Mouse (Mus musculus): ENCODE measurements at regions not wholly inside any gene's neighbourhood (a gene's known extent, or its start where the extent isn't known, plus 50 kb on each side); places are given as distances from the start of the nearest gene placed in this dataset.

DNA sequence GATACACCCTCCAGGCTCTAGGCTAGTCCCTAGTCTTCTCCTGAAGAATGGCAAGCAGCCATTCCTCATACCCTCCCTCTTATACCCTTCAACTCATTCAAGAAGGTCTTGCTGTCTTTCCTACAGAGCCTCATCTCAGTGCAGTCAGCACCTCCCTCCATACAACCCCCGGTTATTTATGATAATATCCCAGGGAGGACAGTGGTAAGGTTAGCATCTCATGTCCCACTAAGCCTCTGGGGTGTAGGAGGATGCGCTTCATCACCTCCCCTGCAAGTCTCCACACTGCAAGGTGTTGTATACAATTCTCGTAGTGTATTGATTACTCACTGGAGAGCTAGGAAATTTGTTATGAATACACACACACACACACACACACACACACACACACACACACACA lies 80.2 kb upstream of the Shisa6 start:
- no peak for DNase-seq (ENCODE audit: extremely low spot score in 1 of 2, low spot score in 1 of 2)

DNA sequence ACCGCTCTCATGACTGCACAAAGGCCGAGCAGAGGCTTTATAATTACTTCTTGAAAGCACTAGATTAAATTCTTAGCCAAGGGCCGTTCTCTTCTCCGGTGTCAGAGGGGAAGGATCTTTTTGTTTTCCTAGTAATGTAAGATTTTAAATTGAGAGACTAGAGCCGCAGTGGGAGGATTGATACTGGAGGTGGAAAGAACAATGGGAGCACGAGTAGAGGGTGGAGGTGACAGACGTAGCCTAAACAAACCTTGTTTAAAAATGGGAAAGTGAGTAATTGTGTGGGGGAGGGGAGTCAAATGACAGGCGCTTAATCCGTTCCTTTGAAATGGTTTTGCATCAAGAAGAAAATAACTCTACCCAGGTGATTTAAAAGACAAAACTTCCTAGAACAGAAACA lies 80.9 kb upstream of the Shisa6 start:
- no peak for DNase-seq (ENCODE audit: extremely low spot score in 1 of 2, low spot score in 1 of 2)

DNA sequence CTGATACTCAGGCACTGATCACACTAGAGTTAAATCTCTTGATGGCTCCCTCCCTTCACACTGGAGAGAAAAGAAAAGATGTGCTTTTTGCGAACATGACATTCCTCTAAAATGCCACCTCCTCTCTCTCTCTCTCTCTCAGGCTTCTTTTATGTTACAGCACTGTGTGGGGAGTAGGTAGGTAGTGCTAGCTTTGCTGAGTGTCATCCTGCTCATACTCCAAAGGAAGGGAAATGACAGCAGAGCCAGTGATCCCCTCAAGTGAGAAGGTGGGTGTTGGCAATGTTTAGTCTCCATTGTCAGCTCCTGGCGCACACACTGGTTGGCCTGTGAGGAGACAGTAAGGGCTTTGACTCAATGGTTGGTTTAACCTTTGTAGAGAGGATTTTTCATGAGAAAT lies 84.0 kb upstream of the Shisa6 start:
- peak in 1 of 2 experiments; percentile 41 for DNase-seq (ENCODE audit: extremely low spot score in 1 of 2, low spot score in 1 of 2)

DNA sequence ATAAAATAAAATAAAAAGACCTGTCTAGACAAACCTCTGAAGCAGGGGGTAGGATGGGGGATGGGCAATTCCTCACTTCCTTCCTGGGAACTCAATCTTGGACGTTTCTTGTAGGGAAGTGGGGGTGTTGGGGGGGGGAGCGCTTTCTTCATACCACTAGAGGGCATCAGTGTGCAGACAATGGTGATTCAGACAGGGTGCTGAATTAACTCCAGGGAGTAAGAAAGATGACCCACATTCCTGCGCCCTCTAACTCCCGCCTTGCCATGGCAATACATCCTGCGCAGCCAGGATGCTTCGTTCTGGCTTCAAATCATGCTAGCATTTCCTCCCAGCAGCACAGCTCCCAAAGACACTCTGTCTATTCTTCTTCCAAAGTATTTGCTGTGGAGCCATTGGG lies 87.4 kb upstream of the Shisa6 start:
- peak in 1 of 2 experiments; percentile 42 for DNase-seq (ENCODE audit: extremely low spot score in 1 of 2, low spot score in 1 of 2)

DNA sequence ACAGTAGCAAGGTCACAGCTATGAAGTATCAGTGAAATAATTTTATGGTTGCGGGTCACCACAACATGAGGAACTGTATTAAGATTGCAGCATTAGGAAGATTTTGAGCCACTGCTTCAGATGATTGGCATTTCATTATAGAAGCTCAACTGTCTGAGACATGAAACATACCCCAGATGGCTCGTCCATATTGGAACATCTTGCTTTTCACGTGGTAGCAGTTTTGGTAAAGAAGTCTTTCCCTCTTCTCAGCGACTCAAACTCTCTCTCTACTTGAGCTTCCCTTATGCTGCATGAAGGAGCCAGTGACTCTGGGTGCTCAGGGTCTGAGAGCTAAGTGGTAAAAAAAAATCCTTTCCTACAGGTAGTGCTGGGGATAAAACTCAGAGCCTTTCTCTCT lies 99.7 kb upstream of the Shisa6 start:
- DNase-seq (ENCODE audit: extremely low spot score in 1 of 2, low spot score in 1 of 2), result no peak

DNA sequence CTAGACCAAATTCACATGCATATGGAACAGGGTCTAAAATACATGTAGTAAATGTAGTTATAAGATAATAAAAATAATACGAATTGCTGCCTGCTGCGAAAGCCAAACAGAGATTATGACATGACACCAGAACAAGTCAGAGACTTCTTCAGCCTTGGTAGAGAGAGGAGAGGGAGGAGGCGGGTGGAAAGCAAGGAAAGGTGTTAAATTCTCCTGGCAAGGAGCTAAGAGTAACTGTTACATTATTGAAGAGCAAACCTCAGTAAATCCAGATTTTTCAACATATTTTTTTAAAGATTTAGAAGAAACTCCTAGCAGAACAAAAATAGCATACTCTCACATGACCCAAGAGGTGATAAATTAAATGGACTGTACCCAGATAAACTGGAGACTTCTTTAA lies 131.0 kb upstream of the Shisa6 start:
- peak in 1 of 2 experiments; percentile 51 for DNase-seq (ENCODE audit: extremely low spot score in 1 of 2, low spot score in 1 of 2)

DNA sequence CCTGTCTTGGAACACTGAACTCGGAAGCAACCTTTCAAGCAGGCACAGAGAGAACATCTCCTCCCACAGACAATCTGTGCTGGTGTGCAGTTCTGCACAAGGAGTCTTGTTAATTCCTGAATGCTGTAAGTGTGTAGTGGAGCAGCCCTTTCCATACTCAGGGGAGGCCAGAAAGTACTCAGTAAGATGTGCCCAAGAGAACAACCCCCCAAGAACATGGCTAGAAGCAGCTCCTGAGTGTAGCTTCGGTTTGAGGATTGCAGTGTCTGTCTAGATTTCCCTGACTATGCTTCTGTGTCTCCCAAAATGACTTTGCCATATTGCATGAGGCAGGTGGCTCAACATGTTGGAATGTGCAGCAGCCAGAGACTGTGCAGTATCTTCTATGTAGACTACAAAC lies 148.8 kb upstream of the Shisa6 start:
- DNase-seq (ENCODE audit: extremely low spot score in 1 of 2, low spot score in 1 of 2), result peak; percentile 74 to 79

DNA sequence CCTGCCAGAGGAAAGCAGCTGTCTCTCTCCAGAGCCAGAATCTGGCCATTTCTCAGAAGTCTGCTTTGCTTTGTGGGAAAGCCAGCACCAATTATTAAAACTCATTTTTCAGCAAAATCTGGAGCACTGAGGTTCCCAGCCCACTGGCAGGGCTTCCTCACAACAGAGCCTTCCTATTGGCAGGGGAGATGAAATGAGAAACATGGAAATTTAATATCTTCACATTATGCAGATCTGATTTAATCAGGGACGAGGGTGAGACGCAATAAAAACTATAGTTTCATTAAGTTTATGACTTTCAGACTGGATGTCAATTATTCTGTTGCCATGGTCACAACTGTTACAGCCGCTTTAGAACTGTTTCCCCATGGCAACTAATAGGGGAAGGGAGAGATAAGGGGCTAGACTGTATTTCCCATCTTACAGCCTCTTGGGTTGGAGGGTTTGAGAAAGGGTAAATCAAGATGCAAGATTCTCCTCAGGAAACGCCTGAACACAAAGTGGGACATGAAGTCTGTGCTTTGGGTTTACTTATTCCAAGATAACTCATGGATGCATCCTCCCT lies 154.4 kb upstream of the Shisa6 start:
- no peak for DNase-seq (ENCODE audit: extremely low spot score in 1 of 2, low spot score in 1 of 2)

DNA sequence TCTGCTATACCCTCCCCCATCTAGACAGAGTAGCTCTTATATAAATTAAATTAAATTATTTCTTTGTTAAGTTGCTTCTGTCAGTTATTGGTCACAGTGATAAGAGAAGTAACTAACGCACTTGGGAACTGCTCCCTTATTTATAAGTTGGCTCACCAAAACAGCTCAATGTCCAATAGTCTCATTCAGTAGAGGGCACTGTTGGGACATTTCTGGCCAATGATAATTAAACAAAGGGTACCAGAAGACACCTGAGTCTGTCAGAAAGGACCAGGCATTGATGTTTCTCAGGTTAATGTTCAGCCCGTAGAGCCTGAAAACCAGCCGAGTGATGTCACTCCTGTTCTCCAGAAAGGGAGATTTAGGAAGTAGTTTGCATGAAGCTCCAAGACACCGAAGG lies 156.1 kb upstream of the Shisa6 start:
- DNase-seq (ENCODE audit: extremely low spot score in 1 of 2, low spot score in 1 of 2), result no peak

DNA sequence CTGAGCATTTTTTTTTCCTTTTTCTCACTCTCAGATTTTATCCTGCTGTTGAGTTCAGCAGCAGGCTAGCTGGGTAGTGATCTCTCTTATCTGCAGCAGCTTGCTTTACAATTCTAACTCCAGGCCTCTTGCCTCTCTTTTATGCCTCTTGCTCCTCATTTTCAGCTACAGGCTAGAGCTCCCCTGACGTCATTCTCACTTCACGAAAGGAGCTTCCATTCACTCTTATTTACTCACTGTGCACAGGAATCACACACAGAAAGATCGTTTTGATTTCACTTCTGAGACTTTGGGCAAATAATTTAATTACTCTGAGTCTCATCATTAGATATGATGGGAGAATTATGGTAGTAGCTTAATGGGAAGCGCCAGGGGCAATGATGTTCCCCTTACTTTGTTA lies 158.4 kb upstream of the Shisa6 start:
- DNase-seq (ENCODE audit: extremely low spot score in 1 of 2, low spot score in 1 of 2), result no peak

DNA sequence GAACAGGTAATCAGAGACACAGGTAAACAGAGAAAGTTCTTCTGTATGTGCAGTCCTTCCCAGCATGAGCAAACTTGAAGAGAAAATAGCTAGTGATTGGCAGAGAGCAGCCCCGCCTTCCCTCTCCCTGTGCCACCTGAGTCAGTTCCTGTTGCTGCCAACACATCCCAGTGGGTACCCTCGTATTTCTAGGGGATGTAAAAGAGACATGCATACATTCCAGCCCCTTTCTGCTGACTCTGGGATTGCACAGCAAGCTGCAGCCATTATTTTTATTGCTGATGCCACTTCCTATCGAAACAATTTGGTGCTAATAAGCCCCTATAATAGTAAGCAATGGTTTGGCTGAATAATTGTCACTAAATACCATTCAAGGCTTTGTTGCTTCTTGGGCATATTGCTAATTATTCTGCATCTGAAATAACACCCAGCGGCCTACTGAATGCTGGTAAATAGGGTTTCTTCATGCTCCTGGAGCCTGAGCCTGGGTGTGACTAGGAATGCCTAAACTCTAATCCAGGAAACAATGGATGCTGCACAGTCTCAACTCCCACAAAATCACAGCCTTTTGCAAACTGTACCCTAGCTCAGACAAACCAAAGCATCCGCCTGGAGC lies 169.0 kb upstream of the Shisa6 start:
- no peak for DNase-seq (ENCODE audit: extremely low spot score in 1 of 2, low spot score in 1 of 2)

DNA sequence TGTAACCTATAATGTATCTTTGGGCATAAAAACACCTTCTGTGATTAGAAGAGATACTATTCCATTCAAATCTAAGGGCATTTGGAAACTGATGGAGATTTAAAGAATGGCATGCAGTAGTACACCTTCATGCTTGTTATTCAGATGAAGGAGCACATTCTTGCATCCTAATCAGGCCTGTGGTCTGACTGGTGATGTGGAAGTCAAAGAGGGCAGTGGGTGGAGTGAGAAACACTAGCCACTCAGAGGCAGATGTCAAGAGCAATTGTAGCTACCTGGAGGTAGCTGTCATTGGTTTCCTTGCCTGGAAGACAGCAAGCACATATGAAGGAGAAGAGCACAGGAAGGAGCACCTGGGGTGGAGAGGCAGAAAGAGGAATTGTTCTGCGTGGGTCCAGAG lies 171.0 kb upstream of the Shisa6 start:
- no peak for DNase-seq (ENCODE audit: extremely low spot score in 1 of 2, low spot score in 1 of 2)

DNA sequence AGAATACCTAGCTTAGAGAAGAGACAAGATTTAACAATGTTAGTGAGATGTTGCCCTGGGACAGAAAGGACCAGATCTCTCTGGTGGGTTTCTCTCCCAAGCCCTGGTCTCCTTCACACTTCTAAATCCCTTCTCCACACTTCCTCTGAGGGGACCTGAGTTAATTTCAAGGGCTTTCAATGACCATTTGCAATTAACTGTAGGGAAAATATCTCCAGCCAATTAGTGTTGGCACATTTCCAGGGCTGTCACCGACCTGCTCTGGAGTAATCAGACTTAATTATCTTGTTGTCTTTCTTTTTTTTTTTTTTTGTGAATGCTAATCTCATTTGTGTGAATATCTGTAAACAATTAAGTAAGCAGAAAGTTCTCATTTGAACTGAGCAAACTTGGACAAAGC lies 166.3 kb upstream of the Pirt start:
- DNase-seq (ENCODE audit: extremely low spot score in 1 of 2, low spot score in 1 of 2), result no peak

DNA sequence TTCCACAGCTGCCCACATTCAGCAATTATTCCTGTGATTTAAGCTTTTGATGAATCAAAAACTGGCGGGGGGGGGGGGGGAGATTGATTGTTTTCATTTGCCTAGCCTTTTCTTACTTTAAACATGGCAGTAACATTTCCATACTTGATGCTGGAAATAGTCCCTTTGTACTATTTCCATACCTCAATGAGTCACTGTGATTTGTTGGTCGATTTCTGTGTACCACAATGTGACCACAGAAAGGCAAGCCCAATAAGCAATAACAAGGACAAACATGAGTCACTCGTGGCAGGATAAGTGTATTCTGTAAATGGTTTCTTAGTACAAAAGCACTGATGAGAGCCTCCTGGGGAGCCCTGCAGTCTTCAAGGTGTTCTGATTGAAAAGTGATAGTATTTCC lies 121.8 kb upstream of the Pirt start:
- no peak for DNase-seq (ENCODE audit: extremely low spot score in 1 of 2, low spot score in 1 of 2)

DNA sequence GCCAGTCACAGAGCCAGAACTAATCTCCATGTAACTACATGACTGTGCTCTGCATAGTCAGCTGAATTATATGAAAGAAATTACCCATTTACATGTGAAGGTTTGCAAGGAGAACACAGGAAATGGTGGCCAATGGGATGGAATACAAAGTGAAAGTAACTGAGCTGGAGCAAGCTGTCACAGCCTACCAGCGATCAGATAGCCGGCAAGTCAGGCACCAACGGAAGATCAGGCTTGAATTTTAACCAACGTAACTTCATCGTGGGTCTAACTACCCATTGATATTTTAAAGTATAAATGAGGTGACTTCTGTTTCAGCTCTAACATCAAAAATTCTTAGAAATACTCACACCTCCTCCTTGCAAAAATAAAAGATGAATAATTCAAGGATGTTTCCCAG lies 104.9 kb upstream of the Pirt start:
- DNase-seq (ENCODE audit: extremely low spot score in 1 of 2, low spot score in 1 of 2), result no peak

DNA sequence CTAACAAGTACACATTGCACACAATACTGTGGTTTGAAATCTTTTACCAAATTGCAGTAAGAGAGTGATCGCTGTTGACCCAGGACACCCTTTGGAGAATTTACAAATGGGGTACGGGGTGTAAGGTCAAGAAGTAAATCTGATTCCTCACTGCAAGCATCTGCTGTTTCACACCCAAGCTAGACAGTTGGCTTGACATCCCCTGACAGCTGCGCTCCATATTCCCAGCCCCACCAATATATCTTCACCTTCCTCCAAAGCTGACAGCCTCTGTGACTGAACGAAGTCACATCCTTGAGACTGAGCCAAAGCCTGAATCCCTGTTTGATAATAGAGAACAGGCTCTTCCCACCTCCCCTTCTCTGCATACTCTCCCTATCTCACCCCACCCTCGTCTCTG lies 98.5 kb upstream of the Pirt start:
- no peak for DNase-seq (ENCODE audit: extremely low spot score in 1 of 2, low spot score in 1 of 2)

DNA sequence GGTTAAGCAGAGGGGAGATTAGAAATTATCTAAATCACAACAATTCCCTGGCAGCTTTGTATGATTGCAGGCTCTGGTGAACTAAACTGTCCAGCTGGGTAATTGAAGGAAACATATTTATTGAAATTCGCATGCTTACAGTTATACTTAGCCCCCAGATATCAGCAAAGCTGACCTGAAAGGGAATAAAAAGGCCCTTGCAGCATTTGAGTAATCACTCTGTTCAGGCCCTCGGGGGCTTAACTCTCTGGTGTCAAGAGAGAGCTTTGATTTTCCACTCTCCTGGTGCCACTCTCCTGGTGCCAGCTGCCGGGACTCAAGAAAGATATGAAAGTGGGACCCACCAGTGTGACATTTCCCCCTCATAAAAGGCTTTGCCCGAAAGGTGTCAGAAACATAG lies 98.0 kb upstream of the Pirt start:
- no peak for DNase-seq (ENCODE audit: extremely low spot score in 1 of 2, low spot score in 1 of 2)

DNA sequence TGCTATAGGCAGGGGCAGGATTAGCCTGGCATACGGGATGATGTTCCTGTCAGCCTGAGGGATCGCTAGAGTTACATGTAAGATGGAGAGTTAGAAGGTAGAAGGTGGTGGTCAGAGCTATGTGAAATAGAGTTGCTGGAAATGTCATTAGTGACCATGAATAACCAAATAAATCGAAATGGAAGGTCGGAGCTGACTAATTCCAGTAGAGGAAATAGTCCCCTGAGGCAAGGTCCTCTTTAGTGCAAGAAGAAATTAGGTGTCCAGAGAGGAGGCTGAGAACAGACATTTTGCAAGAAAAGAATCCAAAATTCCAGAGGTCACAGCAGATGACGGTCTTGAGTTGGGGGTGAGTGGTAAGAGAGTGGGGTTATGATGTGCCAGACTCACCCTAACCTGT lies 75.9 kb upstream of the Pirt start:
- DNase-seq (ENCODE audit: extremely low spot score in 1 of 2, low spot score in 1 of 2), result no peak

DNA sequence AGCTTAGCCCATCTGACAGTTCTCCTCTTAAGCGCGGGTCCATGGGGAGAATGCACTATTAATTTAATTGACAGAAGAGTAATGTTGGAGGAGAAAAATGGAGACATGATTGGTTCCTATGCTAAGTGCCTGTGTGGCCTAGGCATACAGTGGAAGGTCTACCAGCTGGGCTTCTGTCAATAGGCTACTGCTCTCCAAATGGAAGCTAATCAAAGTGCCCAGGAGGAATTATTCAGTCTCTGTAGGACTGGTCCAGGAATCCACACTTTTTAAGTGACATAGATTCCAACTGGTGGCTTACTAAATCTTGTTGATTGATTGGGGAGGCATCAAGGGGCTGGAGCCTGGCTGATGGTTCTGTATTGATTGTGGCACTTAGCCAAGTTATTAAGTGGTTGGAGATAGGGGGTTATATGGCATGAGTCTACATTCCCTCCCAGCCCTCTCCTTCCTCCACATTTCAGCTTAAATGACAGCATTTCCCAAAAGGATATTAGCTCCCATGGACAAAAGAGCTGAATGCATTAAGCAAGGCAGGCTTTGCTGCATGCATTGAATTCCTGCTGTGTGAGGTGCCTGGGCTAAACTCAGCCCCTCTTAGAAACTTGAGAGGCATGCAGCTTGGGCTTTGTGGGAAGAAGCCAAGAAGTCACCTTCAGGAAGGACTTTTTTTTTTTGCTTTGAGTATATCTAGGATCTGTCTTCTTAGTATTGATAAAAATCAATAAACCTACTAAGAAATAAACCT lies 75.0 kb upstream of the Pirt start:
- DNase-seq (ENCODE audit: extremely low spot score in 1 of 2, low spot score in 1 of 2), result no peak

DNA sequence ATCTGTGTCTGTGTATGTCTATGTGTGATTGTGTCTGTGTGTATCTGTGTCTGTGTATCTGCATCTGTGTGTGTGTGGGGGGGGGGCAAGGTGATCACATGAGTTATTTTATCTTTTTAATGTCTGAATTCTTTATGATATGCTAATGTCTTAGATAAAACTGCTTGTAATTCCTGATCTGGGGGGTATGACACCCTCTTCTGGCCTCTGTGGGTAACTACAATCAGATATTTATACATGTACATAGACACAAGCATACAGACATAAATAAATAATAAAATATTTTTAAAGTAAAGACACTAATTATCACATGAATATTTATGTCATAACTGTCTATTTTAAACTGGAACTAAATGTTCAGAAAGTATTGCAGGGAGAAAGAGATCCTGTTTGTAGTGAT lies 66.5 kb upstream of the Pirt start:
- DNase-seq (ENCODE audit: extremely low spot score in 1 of 2, low spot score in 1 of 2), result no peak

DNA sequence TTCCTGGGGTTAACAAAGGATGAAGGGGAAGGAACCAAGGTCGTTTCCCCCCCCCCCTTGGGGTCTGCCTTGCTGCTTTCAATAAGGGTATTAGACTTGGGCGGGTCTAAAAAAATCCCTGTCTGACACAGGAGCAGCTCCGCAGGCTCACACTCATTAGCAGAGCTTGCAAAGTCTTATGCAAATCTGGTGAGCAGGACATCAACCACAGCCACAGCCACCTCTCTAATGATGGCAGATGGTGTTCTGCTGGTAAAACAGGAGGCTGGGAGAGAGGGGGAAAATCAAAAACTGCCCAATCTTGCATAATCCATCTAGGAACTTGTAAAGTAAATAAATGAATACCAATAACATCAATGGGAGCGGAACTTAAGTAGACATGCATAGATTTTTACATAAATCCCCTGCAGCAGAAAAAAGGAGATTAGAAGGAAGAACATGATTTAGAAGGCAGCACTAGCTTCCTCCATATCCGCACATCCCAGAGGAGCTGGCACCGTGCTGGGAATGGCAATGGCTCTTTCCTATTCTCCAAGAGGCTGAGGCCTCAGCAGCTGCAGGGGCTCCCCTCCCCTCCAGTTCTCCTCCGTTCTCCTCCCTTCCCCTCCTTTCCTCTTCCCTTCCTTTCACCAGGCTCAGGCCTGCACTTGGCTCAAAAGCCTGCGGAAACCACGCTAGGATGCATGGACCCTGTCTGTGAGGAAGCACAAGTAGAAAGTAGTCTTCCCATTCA lies 65.6 kb upstream of the Pirt start:
- no peak for DNase-seq (ENCODE audit: extremely low spot score in 1 of 2, low spot score in 1 of 2)
